Mouse (Mus musculus) limb, embryonic 14.5 days (tissue): Measurements from ENCODE around the gene S100a5. TPM values are rescaled to one million over a fixed set of nuclear protein-coding genes. Genes with fewer than 3 reads are reported as not detected.

Experiments used
- ATAC-seq: fragments of 200-750 bp; cut with Nextera tagmentation; 2 replicates; pipeline ENCODE4 v1.8.0; 2017; ENCODE audit warnings: low read depth, moderate number of reproducible peaks, moderate TSS enrichment; ENCODE audit not compliant: low FRiP score
- DNase-seq: peaks from one replicate; pipeline ENCODE4 v3.0.0-alpha.2; 2015; ENCODE audit warnings: low spot score
- H3K27ac ChIP-seq: fragments of 300-500 bp; sonication (generic); replicated peaks from 2 replicates; pipeline ENCODE4 v1.5.1; 2014; ENCODE audit warnings: low read depth, mild to moderate bottlenecking, low read length, moderate library complexity, mixed read lengths
- H3K27me3 ChIP-seq: fragments of 300-500 bp; sonication (generic); 2 replicates; pipeline ENCODE4 v1.6.1; 2014; ENCODE audit warnings: low read length, mixed read lengths; ENCODE audit not compliant: control insufficient read depth, insufficient read depth
- H3K36me3 ChIP-seq: fragments of 300-500 bp; sonication (generic); 2 replicates; pipeline ENCODE4 v1.6.1; 2014; ENCODE audit warnings: mild to moderate bottlenecking, low read length, moderate library complexity, mixed read lengths; ENCODE audit not compliant: control insufficient read depth, insufficient read depth
- H3K4me1 ChIP-seq: fragments of 300-500 bp; sonication (generic); 2 replicates; pipeline ENCODE4 v1.6.1; 2014; ENCODE audit warnings: antibody characterized with exemption, low read length, mixed read lengths; ENCODE audit not compliant: control insufficient read depth, insufficient read depth
- H3K4me2 ChIP-seq: fragments of 300-500 bp; sonication (generic); replicated peaks from 2 replicates; pipeline ENCODE4 v1.6.1; 2014; ENCODE audit warnings: low read depth, mild to moderate bottlenecking, low read length, moderate library complexity; ENCODE audit not compliant: severe bottlenecking
- H3K4me3 ChIP-seq: fragments of 300-500 bp; sonication (generic); replicated peaks from 2 replicates; pipeline ENCODE4 v1.5.1; 2014; ENCODE audit warnings: low read length
- H3K9ac ChIP-seq: fragments of 300-500 bp; sonication (generic); 2 replicates; pipeline ENCODE4 v1.6.1; 2014; ENCODE audit warnings: mild to moderate bottlenecking, low read depth, low read length, moderate library complexity; ENCODE audit not compliant: severe bottlenecking
- H3K9me3 ChIP-seq: fragments of 300-500 bp; sonication (generic); 2 replicates; pipeline ENCODE4 v1.6.1; 2016; ENCODE audit warnings: low read length; ENCODE audit not compliant: control insufficient read depth
- POLR2A ChIP-seq: fragments of 200-500 bp; IDR thresholded peaks from 2 replicates; pipeline ENCODE4 v1.8.0; 2012; ENCODE audit warnings: inconsistent platforms, mild to moderate bottlenecking, moderate library complexity, borderline replicate concordance; ENCODE audit not compliant: insufficient read depth, insufficient read length; ENCODE audit errors: extremely low read depth
- WGBS: fragments of 180-500 bp; shearing (Covaris S2); extraction: QIAGEN DNeasy Blood & Tissue Kit; methylation state at CpG from one replicate; pipeline ENCODE4 v1.1.7; 2014; 5-methylcytosine and 5-hydroxymethylcytosine counted together
- polyA plus RNA-seq, 2 experiments: library from polyadenylated mRNA; depleted of rRNA in 1 of 2; stranded (reverse) in 1 of 2; unstranded in 1 of 2; fragments of >200 nt; fragmentation: Nextera tagmentation in 1 of 2; extraction: Ambion mirVana in 1 of 2; gene quantifications; 2 replicates each; pipeline versions ENCODE4 v1.2.1 to v1.2.3; 2012 to 2014

Gene S100a5
- polyA plus RNA-seq, 2 experiments: not detected

DNA sequence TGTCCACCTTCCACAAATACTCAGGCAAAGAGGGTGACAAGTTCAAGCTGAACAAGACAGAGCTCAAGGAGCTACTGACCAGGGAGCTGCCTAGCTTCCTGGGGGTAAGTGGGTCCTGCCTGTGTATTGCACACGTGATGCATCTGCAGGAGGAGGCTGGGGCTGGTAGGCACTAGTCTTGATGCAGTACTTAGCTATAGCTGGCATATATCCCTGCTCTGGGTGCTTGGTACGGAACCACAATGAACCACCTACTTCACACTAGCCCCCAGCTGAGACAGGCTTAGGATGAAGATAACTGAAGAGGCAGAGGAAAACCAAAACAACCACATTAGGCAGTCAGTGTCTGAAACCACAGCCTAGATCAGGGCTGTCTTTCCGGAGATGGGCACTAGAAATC lies 3.3 kb upstream of the S100a5 start:
- no peak overlapping the region for H3K4me3 ChIP-seq
- H3K4me1 ChIP-seq: peaks cover 39% of the 10 kb centered on the region
- WGBS: 71% methylated on average over 3 of the region's 3 CpGs
- no peaks in the 10 kb centered on the region for H3K36me3 ChIP-seq
- no peak overlapping the region for H3K9ac ChIP-seq
- ATAC-seq (no peak), DNase-seq (no peak)
- H3K27ac ChIP-seq: peak overlapping the region; percentile 84
- no peak overlapping the region for H3K4me2 ChIP-seq
- no peaks in the 10 kb centered on the region for H3K27me3 ChIP-seq
- no peak for TF ChIP-seq POLR2A
- H3K9me3 ChIP-seq: no peaks in the 10 kb centered on the region

DNA sequence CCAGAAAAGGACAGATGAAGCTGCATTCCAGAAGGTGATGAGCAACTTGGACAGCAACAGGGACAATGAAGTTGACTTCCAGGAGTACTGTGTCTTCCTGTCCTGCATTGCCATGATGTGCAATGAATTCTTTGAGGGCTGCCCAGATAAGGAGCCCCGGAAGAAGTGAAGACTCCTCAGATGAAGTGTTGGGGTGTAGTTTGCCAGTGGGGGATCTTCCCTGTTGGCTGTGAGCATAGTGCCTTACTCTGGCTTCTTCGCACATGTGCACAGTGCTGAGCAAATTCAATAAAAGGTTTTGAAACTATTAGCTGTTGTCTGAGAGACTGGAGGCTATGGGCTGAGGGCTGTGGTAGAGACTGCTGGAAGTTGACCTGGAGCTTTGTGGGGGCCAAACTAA lies 2.6 kb upstream of the S100a5 start:
- 0 out of 2 replicates have a peak, but pooled peaks have one; percentile 28 for ATAC-seq
- H3K4me3 ChIP-seq: no peak overlapping the region
- H3K9me3 ChIP-seq: no peaks in the 10 kb centered on the region
- H3K27me3 ChIP-seq: no peaks in the 10 kb centered on the region
- TF ChIP-seq POLR2A: no peak
- no peak for DNase-seq
- H3K4me2 ChIP-seq: 0 out of 2 replicates have a peak overlapping the region, but pooled peaks have one; percentile 3
- H3K27ac ChIP-seq: peak overlapping the region; percentile 84
- no peak overlapping the region for H3K9ac ChIP-seq
- WGBS: 58% methylated on average over 2 of the region's 2 CpGs
- peaks cover 39% of the 10 kb centered on the region for H3K4me1 ChIP-seq
- no peaks in the 10 kb centered on the region for H3K36me3 ChIP-seq

DNA sequence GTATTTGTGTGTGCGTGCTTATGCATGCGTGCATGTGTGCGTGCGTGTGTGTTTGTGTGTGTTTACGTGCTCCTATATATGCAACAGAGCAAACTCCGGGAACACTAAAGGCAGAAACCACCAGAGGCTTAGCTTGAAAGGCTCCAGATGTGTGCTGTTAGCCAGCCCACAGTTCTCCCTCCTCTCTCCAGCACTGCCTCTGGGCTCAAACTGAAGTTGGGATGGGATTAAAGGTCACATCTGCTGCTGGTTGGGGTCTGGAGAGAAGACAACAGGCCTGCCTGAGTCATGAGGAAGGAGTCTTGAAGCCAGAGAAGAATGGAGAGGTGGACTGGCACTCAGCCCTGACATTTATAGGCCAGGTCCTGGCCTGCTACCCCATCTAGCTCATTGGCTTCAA lies 2.1 kb upstream of the S100a5 start:
- TF ChIP-seq POLR2A: no peak
- DNase-seq: peak; percentile 81
- WGBS: 49% methylated on average over 6 of the region's 6 CpGs
- ATAC-seq: peak; percentile 72
- Histone ChIP-seq H3K4me2 (0 out of 2 replicates have a peak overlapping the region, but pooled peaks have one; percentile 3), H3K27ac (peak overlapping the region; percentile 84), H3K4me3 (no peak overlapping the region), H3K9me3 (no peaks in the 10 kb centered on the region), H3K27me3 (no peaks in the 10 kb centered on the region), H3K4me1 (peaks cover 39% of the 10 kb centered on the region), H3K9ac (no peak overlapping the region), H3K36me3 (no peaks in the 10 kb centered on the region)

DNA sequence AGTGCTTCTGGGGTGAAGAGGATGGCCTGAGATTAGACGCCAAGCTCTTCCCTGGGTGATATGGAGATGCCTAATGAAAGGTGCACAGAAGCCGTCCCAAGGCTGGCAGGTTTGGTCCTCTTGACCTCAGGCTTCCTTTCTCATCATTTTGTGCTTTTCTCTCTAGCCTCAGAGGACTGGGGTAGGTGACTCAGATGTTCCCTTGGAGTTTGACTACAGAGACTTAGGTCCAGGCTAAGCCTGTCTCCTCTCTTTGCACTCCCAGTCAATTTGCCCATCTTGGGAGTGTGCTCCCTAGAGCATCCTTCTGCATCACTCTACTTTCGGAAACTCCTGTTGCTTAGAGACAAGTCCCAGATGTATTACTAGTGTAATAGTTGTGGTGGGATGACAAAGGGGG lies 962 bp upstream of the S100a5 start:
- ATAC-seq: no peak

DNA sequence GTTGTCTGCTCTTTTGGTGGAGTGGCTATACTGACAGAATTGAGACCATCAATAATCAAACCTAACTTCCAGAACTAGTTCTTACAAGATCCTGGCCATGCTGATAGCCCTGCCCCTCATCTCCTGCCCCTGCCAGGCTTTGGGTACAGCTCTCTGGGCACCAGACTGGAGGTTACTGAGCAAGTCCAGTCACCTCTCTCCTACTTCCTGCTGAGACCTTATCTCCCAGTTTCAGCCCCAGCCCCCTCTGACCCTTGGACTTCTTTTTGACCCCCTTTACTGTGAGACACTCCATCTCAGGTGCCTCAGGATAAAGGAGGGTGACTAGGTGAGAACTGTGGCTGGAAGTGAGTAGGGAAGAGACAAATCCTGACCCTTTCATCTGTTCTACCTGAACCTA lies 779 bp downstream of the S100a5 start:
- Histone ChIP-seq H3K4me1 (peaks cover 40% of the 10 kb centered on the region), H3K4me2 (no peak overlapping the region), H3K36me3 (no peaks in the 10 kb centered on the region), H3K9me3 (no peaks in the 10 kb centered on the region), H3K27me3 (no peaks in the 10 kb centered on the region), H3K27ac (no peak overlapping the region), H3K4me3 (no peak overlapping the region), H3K9ac (no peak overlapping the region)
- no peak for DNase-seq
- no peak for ATAC-seq
- no peak for TF ChIP-seq POLR2A

More for the DNA sequence above, 962 bp upstream of the S100a5 start:
- no peak overlapping the region for H3K9ac ChIP-seq
- no peak for TF ChIP-seq POLR2A
- no peak for DNase-seq
- H3K27me3 ChIP-seq: no peaks in the 10 kb centered on the region
- H3K9me3 ChIP-seq: no peaks in the 10 kb centered on the region
- no peak overlapping the region for H3K4me2 ChIP-seq
- H3K27ac ChIP-seq: no peak overlapping the region
- no peaks in the 10 kb centered on the region for H3K36me3 ChIP-seq
- H3K4me1 ChIP-seq: peaks cover 39% of the 10 kb centered on the region
- 89% methylated on average over 3 of the region's 3 CpGs for WGBS
- no peak overlapping the region for H3K4me3 ChIP-seq

DNA sequence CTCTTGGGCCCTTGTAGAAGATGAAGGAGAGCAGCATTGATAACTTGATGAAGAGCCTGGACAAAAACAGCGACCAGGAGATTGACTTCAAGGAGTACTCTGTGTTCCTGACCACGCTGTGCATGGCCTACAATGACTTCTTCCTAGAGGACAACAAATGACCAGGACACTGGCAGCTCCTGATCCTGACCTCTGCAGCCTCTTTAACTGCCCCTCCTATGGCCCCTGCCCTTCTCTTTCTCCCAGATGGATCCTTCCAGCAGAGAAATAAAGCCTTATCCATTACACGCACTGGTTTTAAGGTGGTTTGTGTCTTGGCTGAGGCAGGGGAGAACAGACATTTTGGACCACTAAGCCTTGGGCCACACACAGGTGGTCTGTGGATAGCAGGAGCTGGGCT lies 3.2 kb downstream of the S100a5 start:
- no peak overlapping the region for H3K4me2 ChIP-seq
- no peak overlapping the region for H3K4me3 ChIP-seq
- no peaks in the 10 kb centered on the region for H3K9me3 ChIP-seq
- H3K9ac ChIP-seq: no peak overlapping the region
- peaks cover 30% of the 10 kb centered on the region; the same call in 1 of the 2 replicates for H3K4me1 ChIP-seq
- no peak for DNase-seq
- no peaks in the 10 kb centered on the region for H3K27me3 ChIP-seq
- TF ChIP-seq POLR2A: no peak
- 93% methylated on average over 3 of the region's 3 CpGs for WGBS
- ATAC-seq: no peak
- H3K27ac ChIP-seq: no peak overlapping the region
- H3K36me3 ChIP-seq: no peaks in the 10 kb centered on the region
